Mouse (Mus musculus) thymus, adult 2 months (tissue): Measurements from ENCODE around the gene Ubald2.

Experiments used
- CTCF ChIP-seq: fragments of 200-500 bp; IDR thresholded peaks from 2 replicates; pipeline ENCODE4 v1.5.1; 2012; ENCODE audit warnings: mild to moderate bottlenecking, control low read depth, low read length, moderate library complexity, borderline replicate concordance; ENCODE audit not compliant: control insufficient read depth, poor library complexity, insufficient read depth; ENCODE audit errors: extremely low read depth
- POLR2A ChIP-seq: fragments of 200-500 bp; IDR thresholded peaks from 2 replicates; pipeline ENCODE4 v1.6.1; 2012; ENCODE audit warnings: mild to moderate bottlenecking, low read length, control low read depth, moderate library complexity; ENCODE audit not compliant: control insufficient read depth, poor library complexity, insufficient read depth; ENCODE audit errors: extremely low read depth

DNA sequence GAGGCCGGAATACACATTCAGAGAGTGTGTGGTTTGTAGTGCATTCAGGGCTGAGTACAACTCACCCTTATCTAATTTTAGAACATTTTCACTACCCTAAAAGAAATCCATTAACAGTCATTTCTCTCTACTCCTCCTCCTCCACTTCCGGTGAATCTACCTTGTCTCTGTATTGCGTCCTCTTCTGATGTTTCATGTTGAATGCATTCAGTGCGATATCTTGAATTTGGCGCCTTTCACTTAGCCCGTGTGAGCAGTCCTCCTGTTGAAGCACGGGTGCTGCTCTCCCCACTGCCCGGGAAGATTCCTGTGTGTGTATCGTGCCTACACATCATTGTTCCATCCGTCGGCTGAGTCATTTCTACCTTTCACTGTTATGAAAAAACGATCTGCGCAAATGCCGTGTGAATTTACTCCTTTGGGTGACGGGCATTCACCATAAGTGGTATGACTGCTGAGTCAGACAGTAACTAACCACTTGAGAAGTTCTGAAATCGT, 27.6 kb upstream of the Ubald2 start:
- no peak for TF ChIP-seq CTCF
- no peak for TF ChIP-seq POLR2A
